Mouse (Mus musculus): ENCODE data around the gene Clip4. TPM values are rescaled to one million over a fixed set of nuclear protein-coding genes. Genes with fewer than 3 reads are reported as not detected.

Clip4 gene
- polyA plus RNA-seq, 1 experiment from 2014 or later: 6.7 TPM

DNA sequence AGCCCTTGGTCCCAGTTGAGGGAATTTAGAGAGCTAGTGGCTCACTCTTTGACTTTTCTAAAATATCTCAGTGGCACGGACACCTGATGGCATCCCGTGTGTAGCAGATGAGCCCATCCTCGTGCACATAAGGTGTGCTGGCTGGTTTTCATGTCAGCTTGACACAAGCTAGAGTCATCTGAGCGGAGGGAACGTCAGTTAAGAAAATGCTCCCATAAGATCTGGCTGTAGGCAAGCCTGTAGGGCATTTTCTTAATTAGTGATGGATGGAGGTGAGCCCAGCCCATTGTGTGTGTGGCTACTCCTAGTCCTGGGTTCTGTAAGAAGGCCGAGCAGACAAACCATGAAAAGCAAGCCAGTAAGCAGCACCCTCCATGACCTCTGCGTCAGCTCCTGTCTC, 103.7 kb downstream of the Clip4 start:
- Histone ChIP-seq H3K36me3 (ENCODE audit: control insufficient read depth, insufficient read depth, low read length) (no peaks in the 10 kb centered on the region), H3K4me2 (ENCODE audit: low read depth) (no peak overlapping the region), H3K4me1 (ENCODE audit: control insufficient read depth, insufficient read depth, low read length) (no peaks in the 10 kb centered on the region), H3K27ac (ENCODE audit: low read depth, low read length) (no peak overlapping the region), H3K9ac (ENCODE audit: low read length) (no peak overlapping the region), H3K4me3 (ENCODE audit: low read depth, low read length) (no peak overlapping the region), H3K27me3 (ENCODE audit: control insufficient read depth, insufficient read depth, low read length) (no peaks in the 10 kb centered on the region), H3K9me3 (ENCODE audit: control insufficient read depth, low read length) (no peaks in the 10 kb centered on the region)
- 88% methylated on average over 7 of the region's 7 CpGs for WGBS
- no peak for DNase-seq (ENCODE audit: low spot score)
- no peak for ATAC-seq (ENCODE audit: insufficient read depth, low FRiP score, low TSS enrichment)

DNA sequence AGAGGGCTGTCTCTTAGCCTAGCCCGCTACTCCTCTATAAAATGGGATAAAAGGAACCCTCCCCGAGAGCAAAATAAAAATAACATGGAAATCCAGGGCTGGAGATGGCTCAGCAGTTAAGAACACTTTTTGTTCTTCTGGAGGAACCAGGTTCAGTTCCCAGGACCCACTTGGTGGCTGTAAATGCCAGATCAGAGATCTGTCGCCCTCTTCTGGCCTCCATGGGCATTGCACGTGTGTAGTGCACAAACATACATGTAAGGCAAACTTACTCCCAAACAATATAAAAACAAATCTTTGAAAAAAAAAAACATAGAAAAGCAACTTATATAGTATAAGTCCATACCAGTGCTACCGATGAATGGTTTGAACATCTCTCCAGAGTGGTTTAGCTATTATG, 104.7 kb downstream of the Clip4 start:
- H3K27ac ChIP-seq (ENCODE audit: low read depth, low read length): no peak overlapping the region
- H3K36me3 ChIP-seq (ENCODE audit: control insufficient read depth, insufficient read depth, low read length): no peaks in the 10 kb centered on the region
- DNase-seq (ENCODE audit: low spot score): no peak
- WGBS: 49% methylated on average over 5 of the region's 5 CpGs
- ATAC-seq (ENCODE audit: insufficient read depth, low FRiP score, low TSS enrichment): no peak
- no peak overlapping the region for H3K9ac ChIP-seq (ENCODE audit: low read length)
- H3K27me3 ChIP-seq (ENCODE audit: control insufficient read depth, insufficient read depth, low read length): no peaks in the 10 kb centered on the region
- H3K4me1 ChIP-seq (ENCODE audit: control insufficient read depth, insufficient read depth, low read length): no peaks in the 10 kb centered on the region
- no peak overlapping the region for H3K4me3 ChIP-seq (ENCODE audit: low read depth, low read length)
- no peaks in the 10 kb centered on the region for H3K9me3 ChIP-seq (ENCODE audit: control insufficient read depth, low read length)
- no peak overlapping the region for H3K4me2 ChIP-seq (ENCODE audit: low read depth)

DNA sequence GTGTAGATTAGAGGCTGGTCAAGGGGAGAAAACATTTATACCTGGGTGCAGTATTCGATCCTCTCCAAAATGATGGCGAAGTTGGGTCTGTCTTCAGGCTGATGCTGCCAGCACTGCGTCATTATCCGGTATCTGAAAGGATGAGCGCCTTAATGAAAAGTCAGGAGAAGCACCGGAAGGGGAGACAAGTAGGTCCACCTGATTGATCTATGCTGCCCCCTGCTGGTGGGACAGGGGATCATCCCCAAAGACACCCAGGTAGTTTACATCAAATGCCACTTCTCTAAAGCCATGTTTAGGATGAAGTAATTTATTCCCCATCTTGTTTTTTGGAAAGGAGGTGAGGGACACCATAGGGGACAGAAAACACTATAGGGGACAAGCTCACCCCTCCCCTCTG, 105.8 kb downstream of the Clip4 start:
- no peaks in the 10 kb centered on the region for H3K4me1 ChIP-seq (ENCODE audit: control insufficient read depth, insufficient read depth, low read length)

DNA sequence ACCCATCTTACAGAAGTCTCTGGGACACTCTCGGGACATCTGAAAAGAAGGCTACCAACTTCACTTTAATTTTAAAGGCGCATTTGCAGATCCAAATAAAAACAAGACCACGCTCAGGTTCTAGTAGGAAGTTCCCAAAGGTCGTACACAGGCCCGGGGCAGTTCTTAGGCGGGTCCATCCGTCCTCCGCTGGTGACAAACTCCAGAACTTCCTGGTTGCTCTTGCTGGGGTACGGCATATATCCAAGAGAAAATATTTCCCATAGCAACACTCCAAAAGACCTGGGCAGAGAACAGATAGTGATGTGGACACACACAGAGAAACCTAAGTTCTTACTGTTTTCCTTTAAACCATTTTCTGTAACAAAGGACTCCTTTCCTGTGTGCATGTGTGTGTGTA, 106.5 kb downstream of the Clip4 start:
- H3K27me3 ChIP-seq (ENCODE audit: control insufficient read depth, insufficient read depth, low read length): no peaks in the 10 kb centered on the region
- no peaks in the 10 kb centered on the region for H3K9me3 ChIP-seq (ENCODE audit: control insufficient read depth, low read length)
- H3K4me1 ChIP-seq (ENCODE audit: control insufficient read depth, insufficient read depth, low read length): no peaks in the 10 kb centered on the region
- no peak overlapping the region for H3K4me2 ChIP-seq (ENCODE audit: low read depth)
- 92% methylated on average over 9 of the region's 9 CpGs for WGBS
- no peak overlapping the region for H3K27ac ChIP-seq (ENCODE audit: low read depth, low read length)
- DNase-seq (ENCODE audit: low spot score) (no peak), ATAC-seq (ENCODE audit: insufficient read depth, low FRiP score, low TSS enrichment) (no peak)
- H3K36me3 ChIP-seq (ENCODE audit: control insufficient read depth, insufficient read depth, low read length): no peaks in the 10 kb centered on the region
- no peak overlapping the region for H3K9ac ChIP-seq (ENCODE audit: low read length)
- H3K4me3 ChIP-seq (ENCODE audit: low read depth, low read length): no peak overlapping the region

More for the DNA sequence above, 105.8 kb downstream of the Clip4 start:
- WGBS: 40% methylated on average over 6 of the region's 6 CpGs
- DNase-seq (ENCODE audit: low spot score) (peak; percentile 36), ATAC-seq (ENCODE audit: insufficient read depth, low FRiP score, low TSS enrichment) (no peak)
- Histone ChIP-seq H3K4me3 (ENCODE audit: low read depth, low read length) (no peak overlapping the region), H3K27ac (ENCODE audit: low read depth, low read length) (no peak overlapping the region), H3K4me2 (ENCODE audit: low read depth) (no peak overlapping the region), H3K27me3 (ENCODE audit: control insufficient read depth, insufficient read depth, low read length) (no peaks in the 10 kb centered on the region), H3K9me3 (ENCODE audit: control insufficient read depth, low read length) (no peaks in the 10 kb centered on the region), H3K9ac (ENCODE audit: low read length) (no peak overlapping the region), H3K36me3 (ENCODE audit: control insufficient read depth, insufficient read depth, low read length) (no peaks in the 10 kb centered on the region)

GRCm38 (mm10) chr17:71875492-71875891, 107.2 kb downstream of the Clip4 start:
- 90% methylated on average over 7 of the region's 7 CpGs for WGBS
- H3K4me2 ChIP-seq (ENCODE audit: low read depth): no peak overlapping the region
- DNase-seq (ENCODE audit: low spot score): no peak

DNA sequence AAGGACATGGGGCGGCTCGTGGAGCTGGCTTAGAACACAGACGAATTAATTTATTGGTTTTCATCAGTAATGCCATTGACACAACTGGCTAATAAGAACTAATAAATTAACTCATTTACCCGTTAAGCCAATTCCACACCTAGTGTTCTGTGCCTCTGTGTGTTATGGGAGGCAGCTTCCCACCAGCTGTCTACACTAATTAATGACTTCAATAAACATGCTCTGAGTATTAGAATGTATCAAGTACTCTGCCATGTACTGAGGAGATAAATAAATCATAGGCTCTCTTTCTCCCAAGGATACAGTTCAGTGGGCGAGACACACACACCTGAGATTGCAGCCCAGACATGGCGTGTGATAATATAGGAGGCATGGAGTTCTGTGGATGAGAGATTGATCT, 113.1 kb downstream of the Clip4 start:
- Histone ChIP-seq H3K36me3 (ENCODE audit: control insufficient read depth, insufficient read depth, low read length) (no peaks in the 10 kb centered on the region), H3K4me2 (ENCODE audit: low read depth) (no peak overlapping the region), H3K4me1 (ENCODE audit: control insufficient read depth, insufficient read depth, low read length) (no peaks in the 10 kb centered on the region), H3K4me3 (ENCODE audit: low read depth, low read length) (no peak overlapping the region), H3K27ac (ENCODE audit: low read depth, low read length) (no peak overlapping the region), H3K27me3 (ENCODE audit: control insufficient read depth, insufficient read depth, low read length) (no peaks in the 10 kb centered on the region), H3K9me3 (ENCODE audit: control insufficient read depth, low read length) (no peaks in the 10 kb centered on the region), H3K9ac (ENCODE audit: low read length) (no peak overlapping the region)
- 84% methylated on average over 6 of the region's 6 CpGs for WGBS
- DNase-seq (ENCODE audit: low spot score) (no peak), ATAC-seq (ENCODE audit: insufficient read depth, low FRiP score, low TSS enrichment) (no peak)

More at GRCm38 (mm10) chr17:71875492-71875891, 107.2 kb downstream of the Clip4 start:
- Histone ChIP-seq H3K27me3 (ENCODE audit: control insufficient read depth, insufficient read depth, low read length) (no peaks in the 10 kb centered on the region), H3K9me3 (ENCODE audit: control insufficient read depth, low read length) (no peaks in the 10 kb centered on the region), H3K27ac (ENCODE audit: low read depth, low read length) (no peak overlapping the region), H3K9ac (ENCODE audit: low read length) (no peak overlapping the region), H3K4me3 (ENCODE audit: low read depth, low read length) (no peak overlapping the region), H3K36me3 (ENCODE audit: control insufficient read depth, insufficient read depth, low read length) (no peaks in the 10 kb centered on the region), H3K4me1 (ENCODE audit: control insufficient read depth, insufficient read depth, low read length) (no peaks in the 10 kb centered on the region)
- no peak for ATAC-seq (ENCODE audit: insufficient read depth, low FRiP score, low TSS enrichment)

DNA sequence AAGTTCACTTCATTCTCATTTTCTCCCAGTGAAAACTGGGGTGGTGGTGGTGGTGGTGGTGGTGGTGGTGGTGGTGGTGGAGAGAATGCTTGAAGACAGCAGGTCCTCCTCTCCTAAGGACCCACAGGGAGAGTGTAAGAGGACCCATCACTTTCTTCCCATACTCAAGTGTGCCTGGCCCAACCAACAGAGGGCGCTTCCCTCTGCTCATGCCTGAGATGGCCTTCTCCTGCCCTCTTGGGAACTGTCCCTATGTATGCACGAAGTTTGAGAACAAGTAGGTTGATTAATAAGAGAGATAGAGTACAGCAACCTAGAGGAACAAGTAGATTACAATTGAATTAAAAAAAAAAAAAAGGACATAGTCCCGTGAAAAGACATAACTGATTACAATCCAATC, 140.8 kb downstream of the Clip4 start:
- Histone ChIP-seq H3K27ac (ENCODE audit: low read depth, low read length) (no peak overlapping the region), H3K4me3 (ENCODE audit: low read depth, low read length) (no peak overlapping the region), H3K9ac (ENCODE audit: low read length) (no peak overlapping the region), H3K4me2 (ENCODE audit: low read depth) (no peak overlapping the region), H3K9me3 (ENCODE audit: control insufficient read depth, low read length) (no peaks in the 10 kb centered on the region), H3K4me1 (ENCODE audit: control insufficient read depth, insufficient read depth, low read length) (no peaks in the 10 kb centered on the region), H3K36me3 (ENCODE audit: control insufficient read depth, insufficient read depth, low read length) (no peaks in the 10 kb centered on the region), H3K27me3 (ENCODE audit: control insufficient read depth, insufficient read depth, low read length) (no peaks in the 10 kb centered on the region)
- DNase-seq (ENCODE audit: low spot score) (peak; percentile 28), ATAC-seq (ENCODE audit: insufficient read depth, low FRiP score, low TSS enrichment) (no peak)
- WGBS: 54% methylated on average over 3 of the region's 3 CpGs

DNA sequence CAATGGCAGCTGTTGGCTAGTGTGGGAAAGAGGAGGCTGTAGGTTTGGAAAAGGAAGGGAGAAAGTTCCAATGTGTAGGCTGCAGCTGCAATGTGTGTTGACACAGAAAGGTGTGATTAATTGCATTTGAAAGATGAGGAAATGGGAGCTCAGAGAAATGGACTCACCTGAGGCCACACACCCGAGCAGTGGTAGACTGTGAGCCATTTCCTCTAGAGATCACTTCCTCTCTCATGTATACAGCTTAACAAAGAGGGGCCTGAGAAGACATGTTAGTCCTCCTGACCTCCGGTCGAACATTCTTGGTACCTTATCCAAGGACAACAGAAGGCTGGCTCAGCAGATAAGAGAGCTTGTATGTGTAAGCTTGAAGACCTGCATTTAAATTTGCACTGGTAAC, 144.9 kb downstream of the Clip4 start:
- no peak overlapping the region for H3K4me3 ChIP-seq (ENCODE audit: low read depth, low read length)
- no peak for DNase-seq (ENCODE audit: low spot score)
- no peak overlapping the region for H3K9ac ChIP-seq (ENCODE audit: low read length)
- no peak overlapping the region for H3K4me2 ChIP-seq (ENCODE audit: low read depth)
- 84% methylated on average over 3 of the region's 3 CpGs for WGBS
- no peak overlapping the region for H3K27ac ChIP-seq (ENCODE audit: low read depth, low read length)
- H3K36me3 ChIP-seq (ENCODE audit: control insufficient read depth, insufficient read depth, low read length): no peaks in the 10 kb centered on the region
- no peaks in the 10 kb centered on the region for H3K9me3 ChIP-seq (ENCODE audit: control insufficient read depth, low read length)
- H3K27me3 ChIP-seq (ENCODE audit: control insufficient read depth, insufficient read depth, low read length): no peaks in the 10 kb centered on the region
- no peak for ATAC-seq (ENCODE audit: insufficient read depth, low FRiP score, low TSS enrichment)
- H3K4me1 ChIP-seq (ENCODE audit: control insufficient read depth, insufficient read depth, low read length): no peaks in the 10 kb centered on the region
